Mouse (Mus musculus) small intestine, adult 2 months (tissue): ENCODE measurements around the gene Tmem189. TPM values are rescaled to one million over a fixed set of nuclear protein-coding genes. Genes with fewer than 3 reads are reported as not detected.

Experiments used
- H3K27ac ChIP-seq: fragments of 200-500 bp; 2 replicates; pipeline ENCODE4 v1.5.1; 2012; ENCODE audit warnings: low read depth, low read length, control low read depth, inconsistent platforms; ENCODE audit not compliant: insufficient read depth
- H3K27me3 ChIP-seq: fragments of 200-500 bp; 2 replicates; pipeline ENCODE4 v1.6.1; 2012; ENCODE audit warnings: mild to moderate bottlenecking, moderate library complexity, low read length, inconsistent platforms; ENCODE audit not compliant: control insufficient read depth, insufficient read depth
- H3K36me3 ChIP-seq: fragments of 200-500 bp; 2 replicates; pipeline ENCODE4 v1.6.1; 2012; ENCODE audit warnings: mild to moderate bottlenecking, low read length, control low read depth, inconsistent platforms; ENCODE audit not compliant: control insufficient read depth, insufficient read depth
- H3K4me1 ChIP-seq: fragments of 200-500 bp; 2 replicates; pipeline ENCODE4 v1.6.1; 2012; ENCODE audit warnings: low read length, inconsistent platforms, mixed read lengths; ENCODE audit not compliant: control insufficient read depth, insufficient read depth, insufficient read length
- H3K4me3 ChIP-seq: fragments of 200-500 bp; 2 replicates; pipeline ENCODE4 v1.5.1; 2012; ENCODE audit warnings: low read depth, mild to moderate bottlenecking, control low read depth, inconsistent platforms, low read length, moderate library complexity
- CTCF ChIP-seq: fragments of 200-500 bp; IDR thresholded peaks from 2 replicates; pipeline ENCODE4 v1.5.1; 2012; ENCODE audit warnings: low read depth, mild to moderate bottlenecking, control low read depth, inconsistent platforms, low read length, moderate library complexity, mixed read lengths; ENCODE audit not compliant: insufficient replicate concordance, insufficient read length; ENCODE audit errors: extremely low read depth
- POLR2A ChIP-seq: fragments of 200-500 bp; IDR thresholded peaks from 2 replicates; pipeline ENCODE4 v1.6.1; 2012; ENCODE audit warnings: low read depth, mild to moderate bottlenecking, control low read depth, inconsistent platforms, low read length, moderate library complexity
- WGBS: fragments of 180-500 bp; shearing (Covaris S2); methylation state at CpG from one replicate; pipeline ENCODE4 v1.1.7; 2018; 5-methylcytosine and 5-hydroxymethylcytosine counted together
- polyA plus RNA-seq: library from polyadenylated mRNA; depleted of rRNA; stranded (reverse); fragments of >200 nt; gene quantifications from 2 replicates; pipeline ENCODE4 v1.2.3, GENCODE M21; 2012; rRNA removed

Tmem189 gene
- polyA plus RNA-seq, 1 experiment, result 28.0 TPM

GRCm38 (mm10) chr2:167597492-167598186 lies 92.0 kb downstream of the Tmem189 start:
- Histone ChIP-seq H3K27ac (no peak overlapping the region), H3K27me3 (peaks cover 11% of the 10 kb centered on the region), H3K4me1 (peaks cover 3% of the 10 kb centered on the region), H3K36me3 (no peaks in the 10 kb centered on the region), H3K4me3 (0 out of 2 replicates have a peak overlapping the region, but pooled peaks have one; percentile 3)
- 30% methylated on average over 38 of the region's 40 CpGs for WGBS
- no peak for TF ChIP-seq CTCF
- TF ChIP-seq POLR2A, result no peak

- 57% methylated on average over 26 of the region's 27 CpGs for WGBS
- H3K4me1 ChIP-seq, result peaks cover 3% of the 10 kb centered on the region
- TF ChIP-seq POLR2A (no peak), CTCF (no peak)
- 0 out of 2 replicates have a peak overlapping the region, but pooled peaks have one; percentile 3 for H3K4me3 ChIP-seq
- H3K27me3 ChIP-seq, result peaks cover 11% of the 10 kb centered on the region
- H3K36me3 ChIP-seq, result no peaks in the 10 kb centered on the region
- peak overlapping the region; percentile 39; the same call in 1 of the 2 replicates for H3K27ac ChIP-seq
These were observed 92.7 kb downstream of the Tmem189 start for GRCm38 (mm10) chr2:167596726-167597491.

GRCm38 (mm10) chr2:167596262-167596661 lies 93.4 kb downstream of the Tmem189 start:
- TF ChIP-seq CTCF (no peak), POLR2A (no peak)
- Histone ChIP-seq H3K27me3 (peaks cover 11% of the 10 kb centered on the region), H3K27ac (peak overlapping the region; percentile 60), H3K36me3 (no peaks in the 10 kb centered on the region), H3K4me3 (no peak overlapping the region), H3K4me1 (peaks cover 3% of the 10 kb centered on the region)
- WGBS, result 74% methylated on average over 4 of the region's 4 CpGs

GRCm38 (mm10) chr2:167595761-167596171 lies 93.9 kb downstream of the Tmem189 start:
- WGBS, result 70% methylated on average over 14 of the region's 14 CpGs

GRCm38 (mm10) chr2:167594444-167594934 lies 95.1 kb downstream of the Tmem189 start:
- WGBS, result 45% methylated on average over 10 of the region's 10 CpGs
- H3K4me1 ChIP-seq, result peaks cover 3% of the 10 kb centered on the region

More at GRCm38 (mm10) chr2:167595761-167596171, 93.9 kb downstream of the Tmem189 start:
- Histone ChIP-seq H3K36me3 (no peaks in the 10 kb centered on the region), H3K27ac (peak overlapping the region; percentile 60), H3K4me1 (peaks cover 3% of the 10 kb centered on the region), H3K27me3 (peaks cover 11% of the 10 kb centered on the region), H3K4me3 (no peak overlapping the region)
- TF ChIP-seq POLR2A (no peak), CTCF (no peak)

GRCm38 (mm10) chr2:167593551-167594250 lies 95.9 kb downstream of the Tmem189 start:
- 86% methylated on average over 4 of the region's 4 CpGs for WGBS
- Histone ChIP-seq H3K36me3 (no peaks in the 10 kb centered on the region), H3K27ac (peak overlapping the region; percentile 66), H3K27me3 (peaks cover 11% of the 10 kb centered on the region), H3K4me1 (peaks cover 4% of the 10 kb centered on the region), H3K4me3 (no peak overlapping the region)
- TF ChIP-seq POLR2A, result no peak
- TF ChIP-seq CTCF, result no peak

More at GRCm38 (mm10) chr2:167594444-167594934, 95.1 kb downstream of the Tmem189 start:
- peak overlapping the region; percentile 67 for H3K27ac ChIP-seq
- no peak for TF ChIP-seq CTCF
- TF ChIP-seq POLR2A, result no peak
- H3K36me3 ChIP-seq, result no peaks in the 10 kb centered on the region
- H3K4me3 ChIP-seq, result no peak overlapping the region
- H3K27me3 ChIP-seq, result peaks cover 11% of the 10 kb centered on the region

Other genes starting within 250 kb of the Tmem189 start
- 50.5 and 116 TPM in 2 replicates for gene Rnf114, start 197.2 kb downstream of the Tmem189 start, polyA plus RNA-seq
- gene Spata2, start 196.9 kb downstream of the Tmem189 start, polyA plus RNA-seq, result 25.4 and 54.9 TPM in 2 replicates
- 12.1 and 13.2 TPM in 2 replicates for gene Snai1, start 151.6 kb downstream of the Tmem189 start, polyA plus RNA-seq
- gene Ube2v1, start 57.7 kb downstream of the Tmem189 start, polyA plus RNA-seq, result 58.0 and 89.8 TPM in 2 replicates
- 0.10 TPM in 1 of 2 replicates, not detected in the other for gene Gm20431, start 28.3 kb downstream of the Tmem189 start, polyA plus RNA-seq
- 194 and 386 TPM in 2 replicates for gene Cebpb, start 907 bp downstream of the Tmem189 start, polyA plus RNA-seq
- gene Ptpn1, start 242.2 kb upstream of the Tmem189 start, polyA plus RNA-seq, result 13.5 and 24.4 TPM in 2 replicates